Mouse (Mus musculus): ENCODE measurements at regions not wholly inside any gene's neighbourhood (a gene's known extent, or its start where the extent isn't known, plus 50 kb on each side); places are given as distances from the start of the nearest gene placed in this dataset.

GRCm38 (mm10) chr2:123385622-123386418 is 620.8 kb downstream of the Sqor start:
- no peaks in the 10 kb centered on the region for H3K9me3 ChIP-seq
- no peaks in the 10 kb centered on the region for H3K27me3 ChIP-seq (replicated peaks)
- 66% methylated on average over 6 of the region's 6 CpGs for WGBS
- H3K4me2 ChIP-seq (replicated peaks): no peak overlapping the region
- no peak overlapping the region for H3K27ac ChIP-seq
- H3K9ac ChIP-seq: no peak overlapping the region
- H3K4me3 ChIP-seq: no peak overlapping the region
- no peak for ATAC-seq (ENCODE audit: low FRiP score, low read depth)
- no peaks in the 10 kb centered on the region for H3K36me3 ChIP-seq
- no peaks in the 10 kb centered on the region for H3K4me1 ChIP-seq

- no peak overlapping the region for H3K27ac ChIP-seq
- H3K4me1 ChIP-seq: no peaks in the 10 kb centered on the region
- H3K9ac ChIP-seq: no peak overlapping the region
- no peak for ATAC-seq (ENCODE audit: low FRiP score, low read depth)
- no peak overlapping the region for H3K4me2 ChIP-seq (replicated peaks)
- 85% methylated on average over 7 of the region's 7 CpGs for WGBS
- H3K36me3 ChIP-seq: no peaks in the 10 kb centered on the region
- no peak overlapping the region for H3K4me3 ChIP-seq
- no peaks in the 10 kb centered on the region for H3K9me3 ChIP-seq
- no peaks in the 10 kb centered on the region for H3K27me3 ChIP-seq (replicated peaks)
Observed at GRCm38 (mm10) chr2:123386773-123387604, 622.0 kb downstream of the Sqor start.

GRCm38 (mm10) chr2:123390981-123391380 is 625.9 kb downstream of the Sqor start:
- Histone ChIP-seq H3K9ac (no peak overlapping the region), H3K27ac (no peak overlapping the region), H3K9me3 (no peaks in the 10 kb centered on the region), H3K36me3 (no peaks in the 10 kb centered on the region), H3K27me3 (replicated peaks) (no peaks in the 10 kb centered on the region), H3K4me1 (no peaks in the 10 kb centered on the region), H3K4me2 (replicated peaks) (no peak overlapping the region), H3K4me3 (no peak overlapping the region)
- WGBS: 84% methylated on average over 1 of the region's 1 CpGs
- ATAC-seq (ENCODE audit: low FRiP score, low read depth): no peak

DNA sequence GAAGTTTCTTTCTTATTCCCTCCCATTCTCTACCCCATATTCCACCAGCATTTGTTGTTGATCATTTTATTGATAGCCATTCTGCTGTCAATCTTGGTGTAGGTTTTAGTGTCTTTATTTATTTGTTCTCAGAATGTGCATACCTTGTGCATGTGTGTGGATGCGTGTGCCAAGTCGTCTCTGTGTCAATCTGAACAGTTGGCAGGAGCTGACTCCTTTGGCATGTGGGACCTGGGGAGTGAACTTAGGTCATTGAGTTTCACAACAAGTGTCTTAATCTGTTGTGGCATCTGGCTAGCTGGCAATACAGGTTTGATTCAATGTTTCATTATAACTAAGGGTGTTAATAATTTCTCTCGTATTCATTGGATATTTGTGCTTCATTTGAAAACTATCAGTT is 629.3 kb downstream of the Sqor start:
- Histone ChIP-seq H3K4me1 (no peaks in the 10 kb centered on the region), H3K27ac (no peak overlapping the region), H3K36me3 (no peaks in the 10 kb centered on the region), H3K9me3 (no peaks in the 10 kb centered on the region), H3K4me3 (no peak overlapping the region), H3K27me3 (replicated peaks) (no peaks in the 10 kb centered on the region), H3K9ac (no peak overlapping the region), H3K4me2 (replicated peaks) (no peak overlapping the region)
- 92% methylated on average over 3 of the region's 3 CpGs for WGBS
- ATAC-seq (ENCODE audit: low FRiP score, low read depth): no peak

GRCm38 (mm10) chr2:123397551-123397950 is 632.5 kb downstream of the Sqor start:
- Histone ChIP-seq H3K4me3 (no peak overlapping the region), H3K9ac (no peak overlapping the region), H3K4me2 (replicated peaks) (no peak overlapping the region), H3K27me3 (replicated peaks) (no peaks in the 10 kb centered on the region), H3K4me1 (no peaks in the 10 kb centered on the region), H3K36me3 (no peaks in the 10 kb centered on the region), H3K9me3 (no peaks in the 10 kb centered on the region), H3K27ac (no peak overlapping the region)
- ATAC-seq (ENCODE audit: low FRiP score, low read depth): no peak
- 70% methylated on average over 1 of the region's 1 CpGs for WGBS

- H3K27ac ChIP-seq: no peak overlapping the region
- H3K9me3 ChIP-seq: no peaks in the 10 kb centered on the region
- no peaks in the 10 kb centered on the region for H3K36me3 ChIP-seq
- ATAC-seq (ENCODE audit: low FRiP score, low read depth): no peak
- no peak overlapping the region for H3K4me3 ChIP-seq
- H3K9ac ChIP-seq: no peak overlapping the region
- H3K4me2 ChIP-seq (replicated peaks): no peak overlapping the region
- no peaks in the 10 kb centered on the region for H3K4me1 ChIP-seq
- no peaks in the 10 kb centered on the region for H3K27me3 ChIP-seq (replicated peaks)
Observed at GRCm38 (mm10) chr2:123401064-123401463, 636.0 kb downstream of the Sqor start.

- 70% methylated on average over 3 of the region's 3 CpGs for WGBS
- H3K27me3 ChIP-seq (replicated peaks): no peaks in the 10 kb centered on the region
- H3K4me3 ChIP-seq: no peak overlapping the region
- no peaks in the 10 kb centered on the region for H3K9me3 ChIP-seq
- H3K4me1 ChIP-seq: no peaks in the 10 kb centered on the region
- ATAC-seq (ENCODE audit: low FRiP score, low read depth): no peak
- no peak overlapping the region for H3K27ac ChIP-seq
- no peak overlapping the region for H3K4me2 ChIP-seq (replicated peaks)
- no peak overlapping the region for H3K9ac ChIP-seq
- no peaks in the 10 kb centered on the region for H3K36me3 ChIP-seq
Observed at GRCm38 (mm10) chr2:123409075-123409474, 644.0 kb downstream of the Sqor start.

DNA sequence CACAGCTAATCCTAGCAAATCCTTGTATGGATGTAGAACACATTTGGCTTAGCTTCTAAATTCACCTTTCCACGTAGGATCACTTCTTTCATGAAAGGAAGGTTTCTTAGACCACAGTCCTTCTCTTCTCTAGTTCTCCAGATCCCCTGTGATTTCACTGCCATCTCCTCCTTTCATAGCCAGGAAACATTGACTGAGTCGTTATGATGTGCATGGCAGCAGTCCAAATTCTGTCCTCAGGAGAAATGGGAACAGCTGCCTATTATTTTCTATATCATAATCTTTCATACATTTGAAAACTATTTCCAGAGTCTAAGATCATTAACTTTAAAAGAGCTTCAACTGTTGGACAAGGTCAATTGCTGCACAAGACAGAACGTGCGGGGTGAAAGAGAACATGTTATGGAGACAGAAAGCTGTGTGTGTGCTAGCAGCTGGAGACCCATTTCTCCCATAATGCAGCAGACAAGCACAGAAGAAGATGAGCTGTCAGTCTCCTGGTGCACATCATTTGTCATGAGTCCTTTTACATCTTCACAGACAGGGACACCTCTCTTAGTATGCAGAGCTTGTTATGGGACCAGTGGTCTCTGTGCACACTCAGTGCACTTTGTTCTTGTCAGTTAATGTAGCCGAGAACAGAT is 631.6 kb upstream of the Sema6d start:
- H3K27me3 ChIP-seq (replicated peaks): no peaks in the 10 kb centered on the region
- no peak overlapping the region for H3K9ac ChIP-seq
- H3K9me3 ChIP-seq: no peaks in the 10 kb centered on the region
- H3K27ac ChIP-seq: no peak overlapping the region
- H3K4me2 ChIP-seq (replicated peaks): no peak overlapping the region
- no peak for ATAC-seq (ENCODE audit: low FRiP score, low read depth)
- no peaks in the 10 kb centered on the region for H3K36me3 ChIP-seq
- WGBS: 63% methylated on average over 5 of the region's 5 CpGs
- no peak overlapping the region for H3K4me3 ChIP-seq
- H3K4me1 ChIP-seq: no peaks in the 10 kb centered on the region

DNA sequence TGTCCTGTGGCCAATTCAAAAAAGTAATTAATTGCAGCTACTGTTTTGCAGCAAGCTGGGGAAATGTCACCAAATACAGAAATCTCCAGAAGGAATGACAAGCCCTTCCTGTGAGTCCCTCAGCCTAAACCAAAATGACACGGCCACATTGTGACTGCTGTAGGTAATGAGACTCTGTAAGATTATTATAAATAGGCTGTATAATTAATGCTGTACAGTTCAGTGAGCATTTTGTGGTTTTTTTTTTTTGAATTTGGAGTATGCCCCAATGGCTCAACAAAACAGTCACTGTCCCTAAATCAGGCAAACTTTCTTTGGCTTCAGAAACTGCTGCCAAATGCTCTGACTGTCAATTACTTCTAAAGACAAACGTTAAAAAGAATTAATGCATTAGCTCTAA is 615.9 kb upstream of the Sema6d start:
- Histone ChIP-seq H3K27me3 (replicated peaks) (no peaks in the 10 kb centered on the region), H3K4me3 (no peak overlapping the region), H3K4me1 (no peaks in the 10 kb centered on the region), H3K4me2 (replicated peaks) (no peak overlapping the region), H3K9ac (no peak overlapping the region), H3K27ac (no peak overlapping the region), H3K36me3 (no peaks in the 10 kb centered on the region), H3K9me3 (no peaks in the 10 kb centered on the region)
- no peak for ATAC-seq (ENCODE audit: low FRiP score, low read depth)
- WGBS: 60% methylated on average over 2 of the region's 2 CpGs

GRCm38 (mm10) chr2:123486681-123487080 is 603.1 kb upstream of the Sema6d start:
- no peak for ATAC-seq (ENCODE audit: low FRiP score, low read depth)
- no peak overlapping the region for H3K4me3 ChIP-seq
- no peaks in the 10 kb centered on the region for H3K9me3 ChIP-seq
- no peaks in the 10 kb centered on the region for H3K27me3 ChIP-seq (replicated peaks)
- H3K27ac ChIP-seq: no peak overlapping the region
- no peaks in the 10 kb centered on the region for H3K36me3 ChIP-seq
- 49% methylated on average over 1 of the region's 1 CpGs for WGBS
- no peak overlapping the region for H3K9ac ChIP-seq
- no peaks in the 10 kb centered on the region for H3K4me1 ChIP-seq
- no peak overlapping the region for H3K4me2 ChIP-seq (replicated peaks)

DNA sequence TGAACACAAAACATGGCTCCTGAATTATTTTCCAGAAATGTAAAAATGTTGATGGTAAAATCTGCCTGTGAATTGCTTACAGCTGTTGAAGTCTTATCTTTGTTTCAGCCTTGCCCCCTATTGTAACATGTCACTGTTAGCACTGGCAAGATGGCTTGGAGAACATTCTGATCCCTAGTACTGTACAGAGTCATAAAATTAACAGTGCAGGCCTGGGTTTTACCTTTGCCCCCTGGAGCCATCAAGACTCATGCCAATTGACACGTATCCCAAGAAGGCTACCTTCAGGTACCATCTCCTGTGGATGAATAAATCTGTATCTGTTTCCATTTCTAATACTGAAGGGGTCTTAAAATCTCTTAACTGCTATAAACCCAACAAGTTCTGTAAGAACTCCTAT is 583.6 kb upstream of the Sema6d start:
- Histone ChIP-seq H3K4me2 (replicated peaks) (no peak overlapping the region), H3K27ac (no peak overlapping the region), H3K4me1 (no peaks in the 10 kb centered on the region), H3K9me3 (no peaks in the 10 kb centered on the region), H3K36me3 (no peaks in the 10 kb centered on the region), H3K4me3 (no peak overlapping the region), H3K27me3 (replicated peaks) (no peaks in the 10 kb centered on the region), H3K9ac (no peak overlapping the region)
- no peak for ATAC-seq (ENCODE audit: low FRiP score, low read depth)
- WGBS: 78% methylated on average over 1 of the region's 1 CpGs

GRCm38 (mm10) chr2:123507095-123507494 is 582.7 kb upstream of the Sema6d start:
- Histone ChIP-seq H3K9me3 (no peaks in the 10 kb centered on the region), H3K4me3 (no peak overlapping the region), H3K27me3 (replicated peaks) (no peaks in the 10 kb centered on the region), H3K27ac (no peak overlapping the region), H3K36me3 (no peaks in the 10 kb centered on the region), H3K4me2 (replicated peaks) (no peak overlapping the region), H3K9ac (no peak overlapping the region), H3K4me1 (no peaks in the 10 kb centered on the region)
- ATAC-seq (ENCODE audit: low FRiP score, low read depth): no peak
